Mouse (Mus musculus) kidney, postnatal 14 days (tissue): ENCODE data around the gene Surf4.

Experiments
- DNase-seq: peaks from one replicate; pipeline ENCODE4 v3.0.0; 2022; ENCODE audit warnings: mixed read lengths

Gene Surf4

GRCm38 (mm10) chr2:26927745-26928476, 5.8 kb downstream of the Surf4 start:
- DNase-seq = no peak

GRCm38 (mm10) chr2:26921784-26922183, 11.9 kb downstream of the Surf4 start:
- DNase-seq = no peak

- peak; percentile 48 for DNase-seq
Observed at GRCm38 (mm10) chr2:26920190-26920855, 13.4 kb downstream of the Surf4 start.

- DNase-seq = no peak
Observed at GRCm38 (mm10) chr2:26919684-26920083, 14.0 kb downstream of the Surf4 start.

GRCm38 (mm10) chr2:26916738-26917137, 17.0 kb downstream of the Surf4 start:
- DNase-seq = no peak

- peak; percentile 86 for DNase-seq
Observed at GRCm38 (mm10) chr2:26915927-26916728, 17.6 kb downstream of the Surf4 start, which contains the start of the genes Surf2 and Surf1. Gene Surf2, plus strand, starts transcription at chr2:26916367. Gene Surf1, minus strand, starts transcription at chr2:26916530.

GRCm38 (mm10) chr2:26914148-26914941, 19.4 kb downstream of the Surf4 start:
- no peak for DNase-seq

- no peak for DNase-seq
Observed at GRCm38 (mm10) chr2:26913416-26914147, 20.1 kb downstream of the Surf4 start.

GRCm38 (mm10) chr2:26912253-26912770, 21.4 kb downstream of the Surf4 start:
- DNase-seq = no peak

- DNase-seq = no peak
Observed at GRCm38 (mm10) chr2:26910994-26911765, 22.5 kb downstream of the Surf4 start.

GRCm38 (mm10) chr2:26910124-26910993, 23.4 kb downstream of the Surf4 start, which contains the start of the genes Med22 and Rpl7a:
Gene Med22, minus strand, starts transcription at chr2:26910677.
Gene Rpl7a, plus strand, starts transcription at chr2:26910764.
- peak; percentile 100 for DNase-seq

GRCm38 (mm10) chr2:26909387-26909784, 24.3 kb downstream of the Surf4 start:
- no peak for DNase-seq

GRCm38 (mm10) chr2:26908710-26909386, 24.9 kb downstream of the Surf4 start:
- no peak for DNase-seq

- DNase-seq = peak; percentile 64
Observed at GRCm38 (mm10) chr2:26907109-26907508, 26.6 kb downstream of the Surf4 start.

GRCm38 (mm10) chr2:26906431-26906830, 27.3 kb downstream of the Surf4 start:
- DNase-seq = no peak

- no peak for DNase-seq
Observed at GRCm38 (mm10) chr2:26905936-26906335, 27.8 kb downstream of the Surf4 start.

- DNase-seq = no peak
Observed at GRCm38 (mm10) chr2:26903311-26903710, 30.4 kb downstream of the Surf4 start.

GRCm38 (mm10) chr2:26902467-26903220, 31.1 kb downstream of the Surf4 start, which contains the start of gene Surf6:
Gene Surf6, minus strand, starts transcription at chr2:26902879.
- DNase-seq = peak; percentile 97
